In genomic region chr5:35583221-35583783, GRCm38 (mm10) we compare ENCODE assay signal across 8 mouse cellular contexts. TPM values are rescaled to one million over a fixed set of nuclear protein-coding genes. Genes with fewer than 3 reads are reported as not detected.
DNase-seq lines count a peak whose midpoint lies in the region; ATAC-seq and TF ChIP-seq lines count a peak whose summit lies in the region.

No protein-coding gene starts in this region.

- peaks cover 14% of the 10 kb centered on the region for H3K4me1 ChIP-seq in lung, embryonic 15.5 days
- H3K4me1 ChIP-seq in liver, embryonic 11.5 days (replicated peaks; ENCODE audit: control insufficient read depth, insufficient read depth, low read length) = 0 out of 2 replicates have a peak, but pooled peaks cover 4% of the 10 kb centered on the region
- H3K4me1 ChIP-seq in olfactory bulb, adult 2 months (ENCODE audit: control insufficient read depth, insufficient read depth, low read length) = peaks cover 4% of the 10 kb centered on the region; the same call in 1 of the 2 replicates

- WGBS in lung, embryonic 15.5 days = 2% methylated on average over 17 of the region's 17 CpGs
- 3% methylated on average over 17 of the region's 17 CpGs for WGBS in liver, embryonic 11.5 days
- WGBS in olfactory bulb, adult 2 months = 3% methylated on average over 17 of the region's 17 CpGs

- peak overlapping the region; percentile 75 for H3K4me3 ChIP-seq in lung, embryonic 15.5 days
- peak overlapping the region; percentile 67 for H3K4me3 ChIP-seq in liver, embryonic 11.5 days (ENCODE audit: low read depth, low read length)
- peak overlapping the region; percentile 60 for H3K4me3 ChIP-seq in olfactory bulb, adult 2 months (ENCODE audit: insufficient read depth, low read depth, low read length)

- no peaks in the 10 kb centered on the region for H3K36me3 ChIP-seq in lung, embryonic 15.5 days
- no peaks in the 10 kb centered on the region for H3K36me3 ChIP-seq in liver, embryonic 11.5 days (ENCODE audit: control insufficient read depth, insufficient read depth, low read length)

- H3K9me3 ChIP-seq in lung, embryonic 15.5 days = no peaks in the 10 kb centered on the region
- H3K9me3 ChIP-seq in liver, embryonic 11.5 days (ENCODE audit: control insufficient read depth, low read length) = no peaks in the 10 kb centered on the region

- H3K27me3 ChIP-seq in lung, embryonic 15.5 days = no peaks in the 10 kb centered on the region; the same call in 1 of the 2 replicates
- no peaks in the 10 kb centered on the region for H3K27me3 ChIP-seq in liver, embryonic 11.5 days (replicated peaks; ENCODE audit: control insufficient read depth, insufficient read depth, low read length)

- TF ChIP-seq POLR2A in olfactory bulb, adult 2 months (IDR thresholded peaks at IDR 0.05; ENCODE audit: insufficient read depth, low read depth, low read length) = no peak

- no peak for TF ChIP-seq CTCF in olfactory bulb, adult 2 months (IDR thresholded peaks at IDR 0.05; ENCODE audit: insufficient read depth, low read depth, low read length)

- no peak for DNase-seq in lung, postnatal 4 days
- DNase-seq in liver, embryonic 11.5 days (ENCODE audit: low spot score) = no peak
- DNase-seq in urinary bladder, adult 2 months (ENCODE audit: low spot score) = no peak
- no peak for DNase-seq in cerebellum, adult 11-12 months
- DNase-seq in frontal cortex, postnatal 14 days (ENCODE audit: low spot score in 2 of 2) = no peak

- peak overlapping the region; percentile 71 for H3K27ac ChIP-seq in lung, embryonic 15.5 days
- H3K27ac ChIP-seq in liver, embryonic 11.5 days (ENCODE audit: low read depth, low read length) = no peak overlapping the region
- H3K27ac ChIP-seq in olfactory bulb, adult 2 months (ENCODE audit: insufficient read depth, low read depth, low read length) = no peak overlapping the region

- H3K9ac ChIP-seq in lung, embryonic 15.5 days = peak overlapping the region; percentile 62
- peak overlapping the region; percentile 58 for H3K9ac ChIP-seq in liver, embryonic 11.5 days (ENCODE audit: low read depth, low read length)

- no peak; the same call in none of the 2 replicates for ATAC-seq in lung, embryonic 15.5 days (ENCODE audit: borderline replicate concordance, extremely low read depth, low FRiP score, low TSS enrichment)
- ATAC-seq in erythroid progenitor cell, adult 5-6 weeks (replicated peaks; ENCODE audit: low FRiP score, poor library complexity, severe bottlenecking) = peak; percentile 39; the same call in 1 of the 2 replicates
- no peak for ATAC-seq in liver, embryonic 11.5 days (replicated peaks; ENCODE audit: low FRiP score)

- peak overlapping the region; percentile 81 for H3K4me2 ChIP-seq in lung, embryonic 15.5 days
- peak overlapping the region; percentile 79 for H3K4me2 ChIP-seq in liver, embryonic 11.5 days

RNA-seq across cellular contexts. Expression of gene Acox3, which starts 0.5 kb away (rescaled TPM):
- polyA plus RNA-seq in lung, embryonic 15.5 days (2015; fragmentation: Nextera tagmentation; extraction: Ambion mirVana) = 11.1 and 13.5 TPM in 2 replicates
- total RNA-seq in erythroid progenitor cell, adult 5-6 weeks (2015; ENCODE audit: low replicate concordance) = 4.0 and 6.7 TPM in 2 replicates
- 5.6 TPM in 2 replicates for total RNA-seq in erythroid progenitor cell, adult 5-6 weeks (2017; ENCODE audit: low replicate concordance)
- polyA plus RNA-seq in liver, embryonic 11.5 days (2014; fragmentation: Nextera tagmentation; extraction: Ambion mirVana) = 6.5 and 6.7 TPM in 2 replicates
- polyA plus RNA-seq in olfactory bulb, adult 2 months (2012; ENCODE audit: insufficient read depth, insufficient read length, low replicate concordance, missing spikeins) = not detected in 2 replicates
- 30.1 and 35.0 TPM in 2 replicates for polyA plus RNA-seq in urinary bladder, adult 2 months (2012; rRNA removed)

RNA-seq across cellular contexts. Expression of gene Trmt44, which starts 8.4 kb away (rescaled TPM):
- polyA plus RNA-seq in lung, embryonic 15.5 days (2015; fragmentation: Nextera tagmentation; extraction: Ambion mirVana) = 8.0 and 8.5 TPM in 2 replicates
- 5.0 and 6.5 TPM in 2 replicates for total RNA-seq in erythroid progenitor cell, adult 5-6 weeks (2015; ENCODE audit: low replicate concordance)
- 1.4 and 4.1 TPM in 2 replicates for total RNA-seq in erythroid progenitor cell, adult 5-6 weeks (2017; ENCODE audit: low replicate concordance)
- 7.8 and 9.2 TPM in 2 replicates for polyA plus RNA-seq in liver, embryonic 11.5 days (2014; fragmentation: Nextera tagmentation; extraction: Ambion mirVana)
- polyA plus RNA-seq in olfactory bulb, adult 2 months (2012; ENCODE audit: insufficient read depth, insufficient read length, low replicate concordance, missing spikeins) = not detected in 2 replicates
- polyA plus RNA-seq in urinary bladder, adult 2 months (2012; rRNA removed) = 4.3 and 5.4 TPM in 2 replicates

RNA-seq across cellular contexts. Expression of gene Cpz, which starts 57.8 kb away (rescaled TPM):
- polyA plus RNA-seq in lung, embryonic 15.5 days (2015; fragmentation: Nextera tagmentation; extraction: Ambion mirVana) = 5.8 and 8.7 TPM in 2 replicates
- total RNA-seq in erythroid progenitor cell, adult 5-6 weeks (2015; ENCODE audit: low replicate concordance) = not detected in 2 replicates
- total RNA-seq in erythroid progenitor cell, adult 5-6 weeks (2017; ENCODE audit: low replicate concordance) = not detected in 2 replicates
- polyA plus RNA-seq in liver, embryonic 11.5 days (2014; fragmentation: Nextera tagmentation; extraction: Ambion mirVana) = 3.9 and 4.0 TPM in 2 replicates
- not detected in 2 replicates for polyA plus RNA-seq in olfactory bulb, adult 2 months (2012; ENCODE audit: insufficient read depth, insufficient read length, low replicate concordance, missing spikeins)
- polyA plus RNA-seq in urinary bladder, adult 2 months (2012; rRNA removed) = 36.1 and 38.1 TPM in 2 replicates
